Mouse (Mus musculus): ENCODE results near the gene Arcn1. TPM values are rescaled to one million over a fixed set of nuclear protein-coding genes. Genes with fewer than 3 reads are reported as not detected.

Gene Arcn1
- polyA plus RNA-seq, 1 experiment from 2014 or later: 126 TPM

GRCm38 (mm10) chr9:44802808-44803450 is 35.3 kb upstream of the Arcn1 start, which contains the start of gene Ttc36:
Gene Ttc36 (minus strand): TSS chr9:44803072.
- H3K4me3 ChIP-seq (ENCODE audit: control insufficient read depth in 1 of 2, insufficient read depth in 1 of 2, low read depth in 1 of 2, low read length in 2 of 2): no peak within 1 kb of the TSS
- no peak for ATAC-seq (ENCODE audit: insufficient number of reproducible peaks, insufficient read depth, low FRiP score, low read depth)
- peaks cover 6 to 10% of the 10 kb centered on the region in 2 experiments; a peak in 2 of 4 replicates for H3K4me1 ChIP-seq (ENCODE audit: control insufficient read depth in 2 of 2, insufficient read depth in 2 of 2, low read length in 2 of 2)
- no peak within 1 kb of the TSS for H3K4me2 ChIP-seq (ENCODE audit: low read length)
- H3K27ac ChIP-seq (replicated peaks in 1 of 2; ENCODE audit: control insufficient read depth in 1 of 2, insufficient read depth in 1 of 2, low read depth in 2 of 2, low read length in 2 of 2): no peak within 1 kb of the TSS
- 78% methylated on average over 4 of the region's 4 CpGs for WGBS
- H3K36me3 ChIP-seq (ENCODE audit: control insufficient read depth, insufficient read depth, low read length): peaks cover 36% of the 10 kb centered on the region
- no peak within 1 kb of the TSS for H3K9ac ChIP-seq (ENCODE audit: low read length)
- H3K27me3 ChIP-seq (ENCODE audit: control insufficient read depth, insufficient read depth, low read length): peaks cover 16% of the 10 kb centered on the region
- H3K9me3 ChIP-seq (ENCODE audit: control insufficient read depth, low read length): no peaks in the 10 kb centered on the region

GRCm38 (mm10) chr9:44801669-44802068 is 34.0 kb upstream of the Arcn1 start:
- no peaks in the 10 kb centered on the region for H3K9me3 ChIP-seq (ENCODE audit: control insufficient read depth, low read length)
- WGBS: 78% methylated on average over 6 of the region's 6 CpGs

GRCm38 (mm10) chr9:44799958-44800324 is 32.3 kb upstream of the Arcn1 start:
- Histone ChIP-seq H3K27ac (replicated peaks in 1 of 2; ENCODE audit: control insufficient read depth in 1 of 2, insufficient read depth in 1 of 2, low read depth in 2 of 2, low read length in 2 of 2) (no peak overlapping the region), H3K27me3 (ENCODE audit: control insufficient read depth, insufficient read depth, low read length) (peaks cover 22% of the 10 kb centered on the region), H3K4me1 (ENCODE audit: control insufficient read depth in 2 of 2, insufficient read depth in 2 of 2, low read length in 2 of 2) (peaks cover 6 to 10% of the 10 kb centered on the region in 2 experiments; a peak in 2 of 4 replicates), H3K36me3 (ENCODE audit: control insufficient read depth, insufficient read depth, low read length) (peaks cover 8% of the 10 kb centered on the region), H3K9ac (ENCODE audit: low read length) (peak overlapping the region; percentile 80), H3K9me3 (ENCODE audit: control insufficient read depth, low read length) (no peaks in the 10 kb centered on the region), H3K4me2 (ENCODE audit: low read length) (peak overlapping the region; percentile 94), H3K4me3 (ENCODE audit: control insufficient read depth in 1 of 2, insufficient read depth in 1 of 2, low read depth in 1 of 2, low read length in 2 of 2) (peak overlapping the region; percentile 61 to 63)
- 48% methylated on average over 9 of the region's 9 CpGs for WGBS
- ATAC-seq (ENCODE audit: insufficient number of reproducible peaks, insufficient read depth, low FRiP score, low read depth): no peak

More at GRCm38 (mm10) chr9:44801669-44802068, 34.0 kb upstream of the Arcn1 start:
- Histone ChIP-seq H3K4me2 (ENCODE audit: low read length) (no peak overlapping the region), H3K27me3 (ENCODE audit: control insufficient read depth, insufficient read depth, low read length) (peaks cover 22% of the 10 kb centered on the region), H3K36me3 (ENCODE audit: control insufficient read depth, insufficient read depth, low read length) (peaks cover 24% of the 10 kb centered on the region), H3K4me1 (ENCODE audit: control insufficient read depth in 2 of 2, insufficient read depth in 2 of 2, low read length in 2 of 2) (peaks cover 6 to 10% of the 10 kb centered on the region in 2 experiments; a peak in 2 of 4 replicates), H3K27ac (replicated peaks in 1 of 2; ENCODE audit: control insufficient read depth in 1 of 2, insufficient read depth in 1 of 2, low read depth in 2 of 2, low read length in 2 of 2) (no peak overlapping the region), H3K9ac (ENCODE audit: low read length) (no peak overlapping the region), H3K4me3 (ENCODE audit: control insufficient read depth in 1 of 2, insufficient read depth in 1 of 2, low read depth in 1 of 2, low read length in 2 of 2) (no peak overlapping the region)
- no peak for ATAC-seq (ENCODE audit: insufficient number of reproducible peaks, insufficient read depth, low FRiP score, low read depth)

- WGBS: under 1% methylated on average over 73 of the region's 75 CpGs
These were observed 31.7 kb upstream of the Arcn1 start, which contains the start of gene Tmem25 for GRCm38 (mm10) chr9:44799102-44799957. Gene Tmem25 (minus strand): TSS chr9:44799307.

GRCm38 (mm10) chr9:44798298-44798697 is 30.7 kb upstream of the Arcn1 start:
- H3K36me3 ChIP-seq (ENCODE audit: control insufficient read depth, insufficient read depth, low read length): no peaks in the 10 kb centered on the region
- no peak for ATAC-seq (ENCODE audit: insufficient number of reproducible peaks, insufficient read depth, low FRiP score, low read depth)
- 39% methylated on average over 7 of the region's 7 CpGs for WGBS
- no peak overlapping the region for H3K27ac ChIP-seq (replicated peaks in 1 of 2; ENCODE audit: control insufficient read depth in 1 of 2, insufficient read depth in 1 of 2, low read depth in 2 of 2, low read length in 2 of 2)
- no peak overlapping the region for H3K9ac ChIP-seq (ENCODE audit: low read length)
- H3K4me2 ChIP-seq (ENCODE audit: low read length): peak overlapping the region; percentile 94; the same call in 1 of the 2 replicates
- H3K9me3 ChIP-seq (ENCODE audit: control insufficient read depth, low read length): no peaks in the 10 kb centered on the region
- peaks cover 6 to 10% of the 10 kb centered on the region in 2 experiments; a peak in 2 of 4 replicates for H3K4me1 ChIP-seq (ENCODE audit: control insufficient read depth in 2 of 2, insufficient read depth in 2 of 2, low read length in 2 of 2)
- peaks cover 22% of the 10 kb centered on the region for H3K27me3 ChIP-seq (ENCODE audit: control insufficient read depth, insufficient read depth, low read length)
- no peak overlapping the region for H3K4me3 ChIP-seq (ENCODE audit: control insufficient read depth in 1 of 2, insufficient read depth in 1 of 2, low read depth in 1 of 2, low read length in 2 of 2)

More at GRCm38 (mm10) chr9:44799102-44799957, 31.7 kb upstream of the Arcn1 start, which contains the start of gene Tmem25:
- Histone ChIP-seq H3K9me3 (ENCODE audit: control insufficient read depth, low read length) (no peaks in the 10 kb centered on the region), H3K4me1 (ENCODE audit: control insufficient read depth in 2 of 2, insufficient read depth in 2 of 2, low read length in 2 of 2) (peaks cover 6 to 10% of the 10 kb centered on the region in 2 experiments; a peak in 2 of 4 replicates), H3K36me3 (ENCODE audit: control insufficient read depth, insufficient read depth, low read length) (0 out of 2 replicates have a peak, but pooled peaks cover 3% of the 10 kb centered on the region), H3K4me3 (ENCODE audit: control insufficient read depth in 1 of 2, insufficient read depth in 1 of 2, low read depth in 1 of 2, low read length in 2 of 2) (peak within 1 kb of the TSS; percentile 61 to 63), H3K4me2 (ENCODE audit: low read length) (peak within 1 kb of the TSS; percentile 94), H3K27me3 (ENCODE audit: control insufficient read depth, insufficient read depth, low read length) (peaks cover 22% of the 10 kb centered on the region), H3K27ac (replicated peaks in 1 of 2; ENCODE audit: control insufficient read depth in 1 of 2, insufficient read depth in 1 of 2, low read depth in 2 of 2, low read length in 2 of 2) (peak within 1 kb of the TSS; percentile 60 to 83), H3K9ac (ENCODE audit: low read length) (peak within 1 kb of the TSS; percentile 80)
- peak; percentile 90 for ATAC-seq (ENCODE audit: insufficient number of reproducible peaks, insufficient read depth, low FRiP score, low read depth)

GRCm38 (mm10) chr9:44792842-44793241 is 25.2 kb upstream of the Arcn1 start:
- Histone ChIP-seq H3K9me3 (ENCODE audit: control insufficient read depth, low read length) (no peaks in the 10 kb centered on the region), H3K4me2 (ENCODE audit: low read length) (no peak overlapping the region), H3K4me3 (ENCODE audit: control insufficient read depth in 1 of 2, insufficient read depth in 1 of 2, low read depth in 1 of 2, low read length in 2 of 2) (no peak overlapping the region), H3K27me3 (ENCODE audit: control insufficient read depth, insufficient read depth, low read length) (peaks cover 5% of the 10 kb centered on the region; the same call in 1 of the 2 replicates), H3K9ac (ENCODE audit: low read length) (no peak overlapping the region), H3K36me3 (ENCODE audit: control insufficient read depth, insufficient read depth, low read length) (peaks cover 47% of the 10 kb centered on the region), H3K27ac (replicated peaks in 1 of 2; ENCODE audit: control insufficient read depth in 1 of 2, insufficient read depth in 1 of 2, low read depth in 2 of 2, low read length in 2 of 2) (no peak overlapping the region), H3K4me1 (ENCODE audit: control insufficient read depth in 2 of 2, insufficient read depth in 2 of 2, low read length in 2 of 2) (no peaks in the 10 kb centered on the region)
- WGBS: 71% methylated on average over 9 of the region's 9 CpGs
- no peak for ATAC-seq (ENCODE audit: insufficient number of reproducible peaks, insufficient read depth, low FRiP score, low read depth)
